ENCODE assay signal across 9 mouse cellular contexts in genomic region chr11:6178673-6179166, GRCm38 (mm10). TPM values are rescaled to one million over a fixed set of nuclear protein-coding genes. Genes with fewer than 3 reads are reported as not detected.
DNase-seq lines count a peak whose midpoint lies in the region; ATAC-seq and TF ChIP-seq lines count a peak whose summit lies in the region.
"Had no signal": no experiment of that assay in that cellular context is flagged by ENCODE, and none has a peak within 500 bp of the region (broad histone marks: within the 10 kb centered on the region; RNA-seq: fewer than 3 reads in every experiment).

No protein-coding gene starts in this region.

- peaks cover 57% of the 10 kb centered on the region for H3K4me1 ChIP-seq in liver, embryonic 13.5 days (replicated peaks)
- H3K4me1 ChIP-seq in intestine, postnatal 0 days (replicated peaks; ENCODE audit: control insufficient read depth, insufficient read depth, low read length): peaks cover 8% of the 10 kb centered on the region

- no peaks in the 10 kb centered on the region for H3K36me3 ChIP-seq in liver, embryonic 13.5 days
- no peaks in the 10 kb centered on the region for H3K36me3 ChIP-seq in intestine, postnatal 0 days (ENCODE audit: control insufficient read depth, insufficient read depth)

- 18% methylated on average over 2 of the region's 2 CpGs for WGBS in liver, embryonic 13.5 days (ENCODE audit: insufficient replicate concordance)
- 45% methylated on average over 2 of the region's 2 CpGs for WGBS in intestine, postnatal 0 days

- H3K9ac ChIP-seq in liver, embryonic 13.5 days: peak overlapping the region; percentile 22; the same call in 1 of the 2 replicates
- no peak overlapping the region for H3K9ac ChIP-seq in intestine, postnatal 0 days (ENCODE audit: low read depth, low read length)
- H3K9ac ChIP-seq: liver, embryonic 14.5 days had no signal

- H3K4me3 ChIP-seq in liver, embryonic 13.5 days (replicated peaks): no peak overlapping the region
- no peak overlapping the region for H3K4me3 ChIP-seq in intestine, postnatal 0 days (ENCODE audit: low read depth, low read length)

- H3K27me3 ChIP-seq in liver, embryonic 13.5 days: no peaks in the 10 kb centered on the region
- H3K27me3 ChIP-seq in intestine, postnatal 0 days (replicated peaks; ENCODE audit: control insufficient read depth, insufficient read depth, low read length): no peaks in the 10 kb centered on the region

- ATAC-seq in granulocyte monocyte progenitor cell, adult 5-6 weeks (replicated peaks; ENCODE audit: poor library complexity, severe bottlenecking): peak; percentile 48
- 0 out of 2 replicates have a peak, but pooled peaks have one; percentile 39 for ATAC-seq in liver, embryonic 13.5 days (ENCODE audit: low read depth)
- no peak for ATAC-seq in intestine, postnatal 0 days

- TF ChIP-seq CTCF in intestine, postnatal 0 days (IDR thresholded peaks at IDR 0.05; ENCODE audit: low read depth): no peak

- H3K9me3 ChIP-seq in liver, embryonic 13.5 days (replicated peaks): no peaks in the 10 kb centered on the region
- H3K9me3 ChIP-seq in intestine, postnatal 0 days (ENCODE audit: control insufficient read depth): no peaks in the 10 kb centered on the region

- peak overlapping the region; percentile 16; the same call in 1 of the 2 replicates for H3K27ac ChIP-seq in liver, embryonic 13.5 days
- H3K27ac ChIP-seq in intestine, postnatal 0 days (ENCODE audit: low read depth, low read length): no peak overlapping the region
- H3K27ac ChIP-seq: liver, embryonic 14.5 days had no signal

- intact Hi-C loops in left cerebral cortex, postnatal 4 days (cut with DNase I): no loop called here

- peak; percentile 50 to 72 for DNase-seq in left cerebral cortex, adult 18-20 months (ENCODE audit: low spot score in 2 of 2)
- DNase-seq in left cerebral cortex, postnatal 4 days: no peak
- peak; percentile 92 for DNase-seq in R1 (ENCODE audit: low read depth, low spot score)
- DNase-seq in liver, embryonic 13.5 days: no peak
- DNase-seq in thymus, postnatal 25 days: peak; percentile 76
- no peak for DNase-seq in urinary bladder, adult 18-20 months (ENCODE audit: low spot score in 2 of 2)

- H3K4me2 ChIP-seq in liver, embryonic 13.5 days: peak overlapping the region; percentile 8; the same call in 1 of the 2 replicates
- no peak overlapping the region for H3K4me2 ChIP-seq in intestine, postnatal 0 days (replicated peaks; ENCODE audit: low read depth)

RNA-seq across cellular contexts. Expression of gene A730071L15Rik, which starts 21.1 kb away (rescaled TPM):
- total RNA-seq in left cerebral cortex, adult 18-20 months (2021): under 1 TPM; 0.28 to 0.30 TPM
- under 1 TPM in 1 of 2 experiments, not detected in 1; 0.24 TPM for total RNA-seq in left cerebral cortex, postnatal 4 days (2021)
- total RNA-seq in granulocyte monocyte progenitor cell, adult 5-6 weeks (2014; fragmentation: Nextera tagmentation): not detected in 2 replicates
- 1.3 TPM in 1 of 2 replicates, not detected in the other for total RNA-seq in granulocyte monocyte progenitor cell, adult 5-6 weeks (2017)
- polyA plus RNA-seq in liver, embryonic 13.5 days (2015; fragmentation: Nextera tagmentation; extraction: Ambion mirVana): 0.09 and 0.13 TPM in 2 replicates
- polyA plus RNA-seq in intestine, postnatal 0 days (2015; fragmentation: Nextera tagmentation; extraction: Ambion mirVana): 0.41 and 0.74 TPM in 2 replicates

RNA-seq across cellular contexts. Expression of gene Nudcd3, which starts 21.5 kb away (rescaled TPM):
- total RNA-seq in left cerebral cortex, adult 18-20 months (2021): 100 to 1,000 TPM; 119 to 128 TPM
- total RNA-seq in left cerebral cortex, postnatal 4 days (2021): 100 to 1,000 TPM; 109 to 117 TPM
- total RNA-seq in granulocyte monocyte progenitor cell, adult 5-6 weeks (2014; fragmentation: Nextera tagmentation): 27.0 and 29.7 TPM in 2 replicates
- 27.0 and 35.4 TPM in 2 replicates for total RNA-seq in granulocyte monocyte progenitor cell, adult 5-6 weeks (2017)
- 15.9 TPM in 2 replicates for polyA plus RNA-seq in liver, embryonic 13.5 days (2015; fragmentation: Nextera tagmentation; extraction: Ambion mirVana)
- polyA plus RNA-seq in intestine, postnatal 0 days (2015; fragmentation: Nextera tagmentation; extraction: Ambion mirVana): 17.2 and 20.0 TPM in 2 replicates

RNA-seq across cellular contexts. Expression of gene Npc1l1, which starts 51.2 kb away (rescaled TPM):
- under 1 TPM; 0.63 to 0.68 TPM for total RNA-seq in left cerebral cortex, adult 18-20 months (2021)
- total RNA-seq in left cerebral cortex, postnatal 4 days (2021): under 1 TPM; 0.08 TPM
- not detected in 2 replicates for total RNA-seq in granulocyte monocyte progenitor cell, adult 5-6 weeks (2014; fragmentation: Nextera tagmentation)
- not detected in 2 replicates for total RNA-seq in granulocyte monocyte progenitor cell, adult 5-6 weeks (2017)
- 0.08 and 0.10 TPM in 2 replicates for polyA plus RNA-seq in liver, embryonic 13.5 days (2015; fragmentation: Nextera tagmentation; extraction: Ambion mirVana)
- polyA plus RNA-seq in intestine, postnatal 0 days (2015; fragmentation: Nextera tagmentation; extraction: Ambion mirVana): 70.7 and 75.4 TPM in 2 replicates

Comparison
In these comparisons a context has a peak if more than half of its experiments do, and no peak if none do; other contexts are left out.
1. DNase-seq: peak in left cerebral cortex, adult 18-20 months (2 of 2), R1 (single experiment) and thymus, postnatal 25 days (single experiment); none in left cerebral cortex, postnatal 4 days (single experiment), liver, embryonic 13.5 days (single experiment) and urinary bladder, adult 18-20 months (0 of 2).